Mouse (Mus musculus): ENCODE data around the gene Aldh2.

GRCm38 (mm10) chr5:121586400-121587039, 7.1 kb downstream of the Aldh2 start:
- TF ChIP-seq CTCF (IDR thresholded peaks at IDR 0.05; ENCODE audit: low read depth, low read length) (no peak), POLR2A (IDR thresholded peaks at IDR 0.05; ENCODE audit: extremely low read depth, insufficient read depth, low read length) (no peak)
